Comparison of ENCODE assay signal across 8 mouse cellular contexts in genomic region chr8:22061126-22061525, GRCm38 (mm10). TPM values are rescaled to one million over a fixed set of nuclear protein-coding genes. Genes with fewer than 3 reads are reported as not detected.
DNase-seq lines count a peak whose midpoint lies in the region; ATAC-seq lines count a peak whose summit lies in the region.

No protein-coding gene starts in this region.

- peak overlapping the region; percentile 91 for H3K4me3 ChIP-seq in megakaryocyte, embryonic 14.5 days (replicated peaks)
- H3K4me3 ChIP-seq in limb, embryonic 12.5 days (replicated peaks) = peak overlapping the region; percentile 67
- H3K4me3 ChIP-seq in stomach, embryonic 16.5 days (replicated peaks; ENCODE audit: low read length) = peak overlapping the region; percentile 83

- peaks cover 12% of the 10 kb centered on the region for H3K9me3 ChIP-seq in megakaryocyte, embryonic 14.5 days
- H3K9me3 ChIP-seq in limb, embryonic 12.5 days = no peaks in the 10 kb centered on the region
- H3K9me3 ChIP-seq in stomach, embryonic 16.5 days (replicated peaks; ENCODE audit: control insufficient read depth, low read length) = no peaks in the 10 kb centered on the region

- H3K4me1 ChIP-seq in megakaryocyte, embryonic 14.5 days = peaks cover 15% of the 10 kb centered on the region
- H3K4me1 ChIP-seq in limb, embryonic 12.5 days (replicated peaks) = 0 out of 2 replicates have a peak, but pooled peaks cover 3% of the 10 kb centered on the region
- peaks cover 5% of the 10 kb centered on the region; the same call in 1 of the 2 replicates for H3K4me1 ChIP-seq in stomach, embryonic 16.5 days (ENCODE audit: control insufficient read depth, insufficient read depth, low read length)

- peaks cover 39% of the 10 kb centered on the region for H3K27me3 ChIP-seq in megakaryocyte, embryonic 14.5 days (replicated peaks)
- peaks cover 28% of the 10 kb centered on the region for H3K27me3 ChIP-seq in limb, embryonic 12.5 days
- H3K27me3 ChIP-seq in stomach, embryonic 16.5 days (ENCODE audit: control insufficient read depth, insufficient read depth, low read length) = peaks cover 5% of the 10 kb centered on the region; the same call in 1 of the 2 replicates

- 8% methylated on average over 3 of the region's 3 CpGs for WGBS in limb, embryonic 12.5 days
- WGBS in stomach, embryonic 16.5 days = 3% methylated on average over 3 of the region's 3 CpGs

- no peak overlapping the region for H3K27ac ChIP-seq in limb, embryonic 12.5 days
- H3K27ac ChIP-seq in stomach, embryonic 16.5 days (ENCODE audit: low read length) = no peak overlapping the region

- no peak for ATAC-seq in megakaryocyte, adult 5-6 weeks (ENCODE audit: poor library complexity, severe bottlenecking)
- ATAC-seq in limb, embryonic 12.5 days (ENCODE audit: insufficient number of reproducible peaks, insufficient read depth, low FRiP score, low TSS enrichment, low read depth) = no peak
- ATAC-seq in stomach, embryonic 16.5 days (ENCODE audit: insufficient read depth, low FRiP score) = no peak

- DNase-seq in cerebellum, adult 9-10 months = peak; percentile 50
- DNase-seq in cerebellum, postnatal 4 days (ENCODE audit: low spot score in 2 of 2) = no peak
- DNase-seq in urinary bladder, postnatal 4 days (ENCODE audit: low spot score in 2 of 2) = no peak
- no peak for DNase-seq in left cerebral cortex, adult 9 months (ENCODE audit: low spot score in 2 of 2)

- peak overlapping the region; percentile 50; the same call in 1 of the 2 replicates for H3K9ac ChIP-seq in limb, embryonic 12.5 days (replicated peaks)
- H3K9ac ChIP-seq in stomach, embryonic 16.5 days (ENCODE audit: low read length) = no peak overlapping the region; the same call in 1 of the 2 replicates

- H3K36me3 ChIP-seq in megakaryocyte, embryonic 14.5 days (replicated peaks; ENCODE audit: low read length) = peaks cover 43% of the 10 kb centered on the region
- peaks cover 37% of the 10 kb centered on the region for H3K36me3 ChIP-seq in limb, embryonic 12.5 days
- H3K36me3 ChIP-seq in stomach, embryonic 16.5 days (ENCODE audit: control insufficient read depth, insufficient read depth, low read length) = peaks cover 15% of the 10 kb centered on the region

- H3K4me2 ChIP-seq in limb, embryonic 12.5 days = peak overlapping the region; percentile 89
- H3K4me2 ChIP-seq in stomach, embryonic 16.5 days (ENCODE audit: low read depth, low read length) = peak overlapping the region; percentile 95

RNA-seq across cellular contexts. Expression of gene Alg11, which starts 0.6 kb away (rescaled TPM):
- 0.22 TPM in 1 of 2 replicates, not detected in the other for polyA plus RNA-seq in megakaryocyte, embryonic 14.5 days (2012; ENCODE audit: insufficient read depth, low replicate concordance)
- total RNA-seq in megakaryocyte, adult 5-6 weeks (2015) = 8.6 and 8.9 TPM in 2 replicates
- 10.9 and 12.5 TPM in 2 replicates for total RNA-seq in megakaryocyte, adult 5-6 weeks (2017)
- 38.4 and 38.6 TPM in 2 replicates for polyA plus RNA-seq in limb, embryonic 12.5 days (2016; fragmentation: Nextera tagmentation; extraction: Ambion mirVana)
- 34.2 and 38.1 TPM in 2 replicates for polyA plus RNA-seq in stomach, embryonic 16.5 days (2015; fragmentation: Nextera tagmentation; extraction: Ambion mirVana)

RNA-seq across cellular contexts. Expression of gene Atp7b, which starts 1.0 kb away (rescaled TPM):
- 0.08 TPM in 1 of 2 replicates, not detected in the other for polyA plus RNA-seq in megakaryocyte, embryonic 14.5 days (2012; ENCODE audit: insufficient read depth, low replicate concordance)
- 0.47 and 0.62 TPM in 2 replicates for total RNA-seq in megakaryocyte, adult 5-6 weeks (2015)
- total RNA-seq in megakaryocyte, adult 5-6 weeks (2017) = 0.29 and 0.69 TPM in 2 replicates
- polyA plus RNA-seq in limb, embryonic 12.5 days (2016; fragmentation: Nextera tagmentation; extraction: Ambion mirVana) = 0.86 and 0.97 TPM in 2 replicates
- 11.1 and 12.7 TPM in 2 replicates for polyA plus RNA-seq in stomach, embryonic 16.5 days (2015; fragmentation: Nextera tagmentation; extraction: Ambion mirVana)

Comparison
In these comparisons a context has a peak if more than half of its experiments do, and no peak if none do; other contexts are left out.
1. RNA of gene Alg11, which starts 0.6 kb away (polyA plus RNA-seq): 38.4 to 38.6 TPM in limb, embryonic 12.5 days and 34.2 to 38.1 TPM in stomach, embryonic 16.5 days; 0.22 TPM in megakaryocyte, embryonic 14.5 days; every median in the first group is over 10 times any median in the second.
2. Peak in every context shown above with its lines, with median percentiles within 50 percentile points of each other: H3K4me3 ChIP-seq.